Mouse (Mus musculus) limb, embryonic 13.5 days (tissue): ENCODE data around the gene Fam69a. TPM values are rescaled to one million over a fixed set of nuclear protein-coding genes. Genes with fewer than 3 reads are reported as not detected.
"Not testable (repeated sequence)": the region's sequence is repeated elsewhere in the genome, so short reads cannot be mapped to it uniquely, and the experiment has no call there.

Experiments
- ATAC-seq: fragments of 200-750 bp; cut with Nextera tagmentation; 2 replicates; pipeline ENCODE4 v1.8.0; 2017; ENCODE audit warnings: low read depth, moderate number of reproducible peaks, moderate TSS enrichment; ENCODE audit not compliant: low FRiP score
- H3K27ac ChIP-seq: fragments of 300-500 bp; sonication (generic); 2 replicates; pipeline ENCODE4 v1.5.1; 2015; ENCODE audit warnings: inconsistent platforms, mild to moderate bottlenecking, moderate library complexity
- H3K27me3 ChIP-seq: fragments of 300-500 bp; sonication (generic); 2 replicates; pipeline ENCODE4 v1.6.1; 2015; ENCODE audit warnings: mild to moderate bottlenecking, inconsistent platforms
- H3K36me3 ChIP-seq: fragments of 300-500 bp; sonication (generic); 2 replicates; pipeline ENCODE4 v1.6.1; 2015; ENCODE audit warnings: inconsistent platforms, mild to moderate bottlenecking, moderate library complexity
- H3K4me1 ChIP-seq: fragments of 300-500 bp; sonication (generic); 2 replicates; pipeline ENCODE4 v1.6.1; 2015; ENCODE audit warnings: inconsistent platforms
- H3K4me2 ChIP-seq: fragments of 300-500 bp; sonication (generic); replicated peaks from 2 replicates; pipeline ENCODE4 v1.6.1; 2015; ENCODE audit warnings: inconsistent platforms, mild to moderate bottlenecking, moderate library complexity
- H3K4me3 ChIP-seq: fragments of 300-500 bp; sonication (generic); 2 replicates; pipeline ENCODE4 v1.5.1; 2015; ENCODE audit warnings: moderate library complexity, mild to moderate bottlenecking, inconsistent platforms
- H3K9ac ChIP-seq: fragments of 300-500 bp; sonication (generic); 2 replicates; pipeline ENCODE4 v1.6.1; 2015; ENCODE audit warnings: mild to moderate bottlenecking, inconsistent platforms
- H3K9me3 ChIP-seq: fragments of 300-500 bp; sonication (generic); 2 replicates; pipeline ENCODE4 v1.6.1; 2016; ENCODE audit warnings: inconsistent platforms
- WGBS: fragments of 180-500 bp; shearing (Covaris S2); methylation state at CpG from one replicate; pipeline ENCODE4 v1.1.7; 2015; 5-methylcytosine and 5-hydroxymethylcytosine counted together
- polyA plus RNA-seq: library from polyadenylated mRNA; unstranded; fragments of >200 nt; fragmentation: Nextera tagmentation; extraction: Ambion mirVana; gene quantifications from 2 replicates; pipeline ENCODE4 v1.2.1, GENCODE M21; 2015

Fam69a gene
- polyA plus RNA-seq: 30.9 and 31.7 TPM in 2 replicates

GRCm38 (mm10) chr5:107986967-107987834 is at the start of gene Fam69a:
Gene Fam69a (minus strand): TSS chr5:107987085.
- Histone ChIP-seq H3K4me2 (peak within 1 kb of the TSS; percentile 79), H3K27me3 (no peaks in the 10 kb centered on the region), H3K4me1 (0 out of 2 replicates have a peak, but pooled peaks cover 12% of the 10 kb centered on the region), H3K36me3 (no peaks in the 10 kb centered on the region), H3K9ac (peak within 1 kb of the TSS; percentile 82), H3K27ac (peak within 1 kb of the TSS; percentile 86), H3K9me3 (no peaks in the 10 kb centered on the region), H3K4me3 (peak within 1 kb of the TSS; percentile 82)
- under 1% methylated on average over 65 of the region's 91 CpGs for WGBS
- ATAC-seq: peak; percentile 95

GRCm38 (mm10) chr5:108035523-108035922 is 48.6 kb upstream of the Fam69a start:
- no peak overlapping the region for H3K4me2 ChIP-seq
- 8% methylated on average over 2 of the region's 2 CpGs for WGBS
- ATAC-seq: no peak

GRCm38 (mm10) chr5:108034194-108034593 is 47.3 kb upstream of the Fam69a start:
- H3K4me1 ChIP-seq: no peaks in the 10 kb centered on the region
- no peaks in the 10 kb centered on the region for H3K27me3 ChIP-seq
- no peak for ATAC-seq
- no peak overlapping the region for H3K27ac ChIP-seq
- no peak overlapping the region for H3K4me3 ChIP-seq
- WGBS: 36% methylated on average over 4 of the region's 4 CpGs
- no peaks in the 10 kb centered on the region for H3K9me3 ChIP-seq
- no peak overlapping the region for H3K4me2 ChIP-seq
- H3K9ac ChIP-seq: no peak overlapping the region
- no peaks in the 10 kb centered on the region for H3K36me3 ChIP-seq

More at GRCm38 (mm10) chr5:108035523-108035922, 48.6 kb upstream of the Fam69a start:
- Histone ChIP-seq H3K9me3 (no peaks in the 10 kb centered on the region), H3K9ac (no peak overlapping the region), H3K4me1 (no peaks in the 10 kb centered on the region), H3K36me3 (no peaks in the 10 kb centered on the region), H3K4me3 (no peak overlapping the region), H3K27me3 (no peaks in the 10 kb centered on the region), H3K27ac (no peak overlapping the region)

GRCm38 (mm10) chr5:108031267-108031666 is 44.4 kb upstream of the Fam69a start:
- Histone ChIP-seq H3K27ac (no peak overlapping the region), H3K9ac (no peak overlapping the region), H3K4me3 (no peak overlapping the region), H3K4me2 (no peak overlapping the region), H3K4me1 (no peaks in the 10 kb centered on the region), H3K9me3 (no peaks in the 10 kb centered on the region), H3K36me3 (no peaks in the 10 kb centered on the region), H3K27me3 (no peaks in the 10 kb centered on the region)
- 89% methylated on average over 4 of the region's 4 CpGs for WGBS
- no peak for ATAC-seq

- Histone ChIP-seq H3K9ac (no peak overlapping the region), H3K4me2 (no peak overlapping the region), H3K4me1 (no peaks in the 10 kb centered on the region), H3K27me3 (no peaks in the 10 kb centered on the region), H3K4me3 (no peak overlapping the region), H3K36me3 (no peaks in the 10 kb centered on the region), H3K27ac (no peak overlapping the region), H3K9me3 (no peaks in the 10 kb centered on the region)
- 70% methylated on average over 2 of the region's 2 CpGs for WGBS
- ATAC-seq: no peak
These were observed 43.1 kb upstream of the Fam69a start for GRCm38 (mm10) chr5:108029968-108030367.

GRCm38 (mm10) chr5:108028797-108029536 is 42.1 kb upstream of the Fam69a start:
- not testable (repeated sequence) for H3K9me3 ChIP-seq, H3K27ac ChIP-seq, H3K4me2 ChIP-seq, H3K9ac ChIP-seq, H3K4me1 ChIP-seq, H3K36me3 ChIP-seq, H3K27me3 ChIP-seq, H3K4me3 ChIP-seq, ATAC-seq
- WGBS: 85% methylated on average over 7 of the region's 7 CpGs

- H3K27me3 ChIP-seq: no peaks in the 10 kb centered on the region
- no peak overlapping the region for H3K9ac ChIP-seq
- H3K4me2 ChIP-seq: no peak overlapping the region
- H3K9me3 ChIP-seq: no peaks in the 10 kb centered on the region
- no peaks in the 10 kb centered on the region for H3K36me3 ChIP-seq
- ATAC-seq: no peak
- WGBS: 88% methylated on average over 4 of the region's 4 CpGs
- H3K4me1 ChIP-seq: no peaks in the 10 kb centered on the region
- H3K4me3 ChIP-seq: no peak overlapping the region
- no peak overlapping the region for H3K27ac ChIP-seq
These were observed 41.3 kb upstream of the Fam69a start for GRCm38 (mm10) chr5:108028230-108028629.

GRCm38 (mm10) chr5:108021346-108021745 is 34.5 kb upstream of the Fam69a start:
- H3K4me3 ChIP-seq: no peak overlapping the region
- H3K4me2 ChIP-seq: no peak overlapping the region
- no peaks in the 10 kb centered on the region for H3K27me3 ChIP-seq
- 47% methylated on average over 3 of the region's 3 CpGs for WGBS
- no peak for ATAC-seq
- no peaks in the 10 kb centered on the region for H3K36me3 ChIP-seq
- no peak overlapping the region for H3K27ac ChIP-seq
- H3K9me3 ChIP-seq: no peaks in the 10 kb centered on the region
- no peak overlapping the region for H3K9ac ChIP-seq
- no peaks in the 10 kb centered on the region for H3K4me1 ChIP-seq

- Histone ChIP-seq H3K36me3 (no peaks in the 10 kb centered on the region), H3K9me3 (no peaks in the 10 kb centered on the region), H3K4me2 (no peak overlapping the region), H3K9ac (no peak overlapping the region), H3K27ac (no peak overlapping the region), H3K27me3 (no peaks in the 10 kb centered on the region), H3K4me3 (no peak overlapping the region), H3K4me1 (no peaks in the 10 kb centered on the region)
- ATAC-seq: no peak
- 22% methylated on average over 2 of the region's 2 CpGs for WGBS
These were observed 32.5 kb upstream of the Fam69a start for GRCm38 (mm10) chr5:108019367-108019766.

- Histone ChIP-seq H3K4me3 (no peak overlapping the region), H3K27ac (no peak overlapping the region), H3K9ac (no peak overlapping the region), H3K27me3 (no peaks in the 10 kb centered on the region), H3K36me3 (no peaks in the 10 kb centered on the region), H3K4me1 (no peaks in the 10 kb centered on the region), H3K9me3 (no peaks in the 10 kb centered on the region), H3K4me2 (no peak overlapping the region)
- WGBS: 52% methylated on average over 2 of the region's 2 CpGs
- no peak for ATAC-seq
These were observed 30.3 kb upstream of the Fam69a start for GRCm38 (mm10) chr5:108017232-108017631.

GRCm38 (mm10) chr5:108015422-108015821 is 28.5 kb upstream of the Fam69a start:
- peak; percentile 64; the same call in 1 of the 2 replicates for ATAC-seq
- H3K4me1 ChIP-seq: no peaks in the 10 kb centered on the region
- H3K4me2 ChIP-seq: no peak overlapping the region
- H3K9me3 ChIP-seq: no peaks in the 10 kb centered on the region
- H3K36me3 ChIP-seq: no peaks in the 10 kb centered on the region
- H3K27me3 ChIP-seq: no peaks in the 10 kb centered on the region
- H3K27ac ChIP-seq: no peak overlapping the region
- 57% methylated on average over 7 of the region's 7 CpGs for WGBS
- no peak overlapping the region for H3K9ac ChIP-seq
- H3K4me3 ChIP-seq: no peak overlapping the region

- no peak overlapping the region for H3K9ac ChIP-seq
- no peaks in the 10 kb centered on the region for H3K9me3 ChIP-seq
- ATAC-seq: no peak
- H3K4me1 ChIP-seq: no peaks in the 10 kb centered on the region
- H3K27me3 ChIP-seq: no peaks in the 10 kb centered on the region
- no peak overlapping the region for H3K27ac ChIP-seq
- H3K36me3 ChIP-seq: no peaks in the 10 kb centered on the region
- H3K4me2 ChIP-seq: no peak overlapping the region
- no peak overlapping the region for H3K4me3 ChIP-seq
- WGBS: 8% methylated on average over 1 of the region's 1 CpGs
These were observed 27.3 kb upstream of the Fam69a start for GRCm38 (mm10) chr5:108014173-108014572.
